Mouse (Mus musculus) limb, embryonic 11.5 days (tissue): ENCODE results near the gene Spata5. TPM values are rescaled to one million over a fixed set of nuclear protein-coding genes. Genes with fewer than 3 reads are reported as not detected.
A peak's percentile ranks its signal among the peaks of the same experiment; 100 is the strongest.

Source experiments
- ATAC-seq: fragments of 200-750 bp; cut with Nextera tagmentation; 2 replicates; pipeline ENCODE4 v1.8.0; 2017; ENCODE audit warnings: low read depth; ENCODE audit not compliant: insufficient number of reproducible peaks, low FRiP score, low TSS enrichment
- DNase-seq: peaks from one replicate; pipeline ENCODE4 v3.0.0-alpha.2; 2015; ENCODE audit warnings: low spot score
- H3K27ac ChIP-seq: fragments of 300-500 bp; sonication (generic); replicated peaks from 2 replicates; pipeline ENCODE4 v1.5.1; 2014; ENCODE audit warnings: low read depth, mild to moderate bottlenecking, low read length
- H3K27me3 ChIP-seq: fragments of 300-500 bp; sonication (generic); 2 replicates; pipeline ENCODE4 v1.6.1; 2014; ENCODE audit warnings: mild to moderate bottlenecking, low read length, mixed read lengths; ENCODE audit not compliant: control insufficient read depth, insufficient read depth
- H3K36me3 ChIP-seq: fragments of 300-500 bp; sonication (generic); 2 replicates; pipeline ENCODE4 v1.6.1; 2014; ENCODE audit warnings: mild to moderate bottlenecking, low read length, moderate library complexity, mixed read lengths; ENCODE audit not compliant: control insufficient read depth, insufficient read depth
- H3K4me1 ChIP-seq: fragments of 300-500 bp; sonication (generic); 2 replicates; pipeline ENCODE4 v1.6.1; 2014; ENCODE audit warnings: low read length, mixed read lengths; ENCODE audit not compliant: control insufficient read depth, insufficient read depth
- H3K4me2 ChIP-seq: fragments of 300-500 bp; sonication (generic); 2 replicates; pipeline ENCODE4 v1.6.1; 2014; ENCODE audit warnings: low read depth, mild to moderate bottlenecking, moderate library complexity; ENCODE audit not compliant: severe bottlenecking
- H3K4me3 ChIP-seq: fragments of 300-500 bp; sonication (generic); 2 replicates; pipeline ENCODE4 v1.5.1; 2014; ENCODE audit warnings: low read depth, low read length
- H3K9ac ChIP-seq: fragments of 300-500 bp; sonication (generic); 2 replicates; pipeline ENCODE4 v1.6.1; 2014; ENCODE audit warnings: mild to moderate bottlenecking, low read length
- H3K9me3 ChIP-seq: fragments of 300-500 bp; sonication (generic); 2 replicates; pipeline ENCODE4 v1.6.1; 2016; ENCODE audit warnings: low read length; ENCODE audit not compliant: control insufficient read depth
- WGBS: fragments of 180-500 bp; shearing (Covaris S2); extraction: QIAGEN DNeasy Blood & Tissue Kit; methylation state at CpG from one replicate; pipeline ENCODE4 v1.1.7; 2014; 5-methylcytosine and 5-hydroxymethylcytosine counted together
- polyA plus RNA-seq: library from polyadenylated mRNA; unstranded; fragments of >200 nt; fragmentation: Nextera tagmentation; extraction: Ambion mirVana; gene quantifications from 2 replicates; pipeline ENCODE4 v1.2.1, GENCODE M21; 2014

Gene Spata5
- polyA plus RNA-seq, 1 experiment from 2014 or later = 51.4 TPM

GRCm38 (mm10) chr3:37614878-37615650 lies 195.4 kb downstream of the Spata5 start:
- Histone ChIP-seq H3K36me3 (no peaks in the 10 kb centered on the region), H3K4me3 (no peak overlapping the region), H3K27me3 (no peaks in the 10 kb centered on the region), H3K9me3 (no peaks in the 10 kb centered on the region), H3K9ac (no peak overlapping the region), H3K27ac (no peak overlapping the region), H3K4me2 (no peak overlapping the region), H3K4me1 (peaks cover 6% of the 10 kb centered on the region; the same call in 1 of the 2 replicates)
- DNase-seq (no peak), ATAC-seq (no peak)
- WGBS = 76% methylated on average over 10 of the region's 10 CpGs

- WGBS = 43% methylated on average over 21 of the region's 21 CpGs
- 0 out of 2 replicates have a peak overlapping the region, but pooled peaks have one; percentile 16 for H3K4me2 ChIP-seq
- H3K36me3 ChIP-seq = no peaks in the 10 kb centered on the region
- peaks cover 6% of the 10 kb centered on the region; the same call in 1 of the 2 replicates for H3K4me1 ChIP-seq
- no peaks in the 10 kb centered on the region for H3K9me3 ChIP-seq
- peak; percentile 46 for DNase-seq
- H3K9ac ChIP-seq = no peak overlapping the region
- H3K4me3 ChIP-seq = no peak overlapping the region
- H3K27ac ChIP-seq = 0 out of 2 replicates have a peak overlapping the region, but pooled peaks have one; percentile 18
- no peak for ATAC-seq
- no peaks in the 10 kb centered on the region for H3K27me3 ChIP-seq
These were observed 197.2 kb downstream of the Spata5 start for GRCm38 (mm10) chr3:37616586-37617547.

Other genes with a start within 250 kb of the Spata5 start
- gene Il21, start 187.3 kb upstream of the Spata5 start, polyA plus RNA-seq = not detected in 2 replicates
- gene Bbs12, start 107.3 kb upstream of the Spata5 start, polyA plus RNA-seq = 8.6 and 11.8 TPM in 2 replicates
- gene Cetn4, start 107.2 kb upstream of the Spata5 start, polyA plus RNA-seq = 2.0 and 2.8 TPM in 2 replicates
- 1.3 and 1.7 TPM in 2 replicates for gene Fgf2, start 71.5 kb upstream of the Spata5 start, polyA plus RNA-seq
- gene Nudt6, start 315 bp downstream of the Spata5 start, polyA plus RNA-seq = 2.8 and 3.5 TPM in 2 replicates
- gene Spry1, start 220.1 kb downstream of the Spata5 start, polyA plus RNA-seq = 18.5 and 19.8 TPM in 2 replicates